Mouse (Mus musculus) mouse trophoblast stem cell (cell line): ENCODE results near the gene Sucnr1.

Experiments used
- in situ Hi-C, 2 experiments: fragments of 300-500 bp; cut with MseI, MboI; formaldehyde crosslinking; loops; 2 replicates in 1 of 2; 3 replicates in 1 of 2; pipeline ENCODE4 v1.15.1; 2025

Sucnr1 gene

GRCm38 (mm10) chr3:60111889-60112646, 30.4 kb downstream of the Sucnr1 start:
- in situ Hi-C loops: no loop called here

GRCm38 (mm10) chr3:60114571-60114970, 32.9 kb downstream of the Sucnr1 start:
- in situ Hi-C loops: no loop called here

GRCm38 (mm10) chr3:60121449-60121848, 39.8 kb downstream of the Sucnr1 start:
- in situ Hi-C loops: no loop called here

GRCm38 (mm10) chr3:60123859-60124794, 42.5 kb downstream of the Sucnr1 start:
- in situ Hi-C loops: no loop called here

- in situ Hi-C loops: no loop called here
These were observed 44.9 kb downstream of the Sucnr1 start for GRCm38 (mm10) chr3:60126564-60126963.

- in situ Hi-C loops: no loop called here
These were observed 46.6 kb downstream of the Sucnr1 start for GRCm38 (mm10) chr3:60128282-60128681.

- in situ Hi-C loops: no loop called here
These were observed 54.1 kb downstream of the Sucnr1 start for GRCm38 (mm10) chr3:60135801-60136200.
